Mouse (Mus musculus): Measurements from ENCODE around the gene Cubn. TPM values are rescaled to one million over a fixed set of nuclear protein-coding genes. Genes with fewer than 3 reads are reported as not detected.

The Cubn gene
- total and polyA plus RNA-seq, 3 experiments, result 0.03 to 0.09 (median 0.04) TPM

DNA sequence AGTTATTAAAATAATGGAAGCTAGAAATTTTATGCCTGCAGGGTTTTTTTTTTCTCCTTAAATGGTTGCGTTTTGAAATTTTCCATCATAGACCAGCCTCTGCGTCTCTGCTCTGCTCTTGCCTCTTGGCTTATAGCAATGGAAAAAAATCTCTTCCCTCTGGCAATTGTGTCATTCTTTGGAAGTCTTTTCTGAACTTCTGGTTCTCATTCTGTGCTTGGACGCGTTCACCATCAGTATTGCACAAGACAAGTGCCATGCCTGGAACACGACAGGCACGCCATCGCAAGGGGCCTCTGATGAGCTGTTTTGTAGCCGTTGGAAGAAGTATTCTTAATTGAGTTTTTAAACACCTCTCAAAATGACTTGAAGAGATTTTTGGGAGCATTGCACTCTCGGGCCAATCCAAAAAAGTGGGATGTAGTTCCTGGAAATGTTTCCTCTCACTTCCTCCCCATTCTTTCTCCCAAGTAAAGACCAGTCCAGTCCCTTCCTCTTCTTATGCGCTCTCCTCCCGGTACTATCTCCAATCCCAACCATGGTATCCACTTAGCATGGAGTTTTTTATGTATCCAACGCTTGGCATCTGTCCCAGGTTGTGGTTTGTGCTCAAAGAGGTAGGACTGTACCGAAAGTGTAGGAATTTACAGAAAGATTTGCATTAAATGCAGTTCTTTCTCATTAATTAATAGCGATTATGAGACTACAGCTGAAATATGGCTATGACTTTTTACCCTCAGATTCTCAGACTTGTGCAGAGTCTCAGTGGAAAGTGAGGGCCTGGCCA lies 69.4 kb downstream of the Cubn start:
- no peaks in the 10 kb centered on the region for H3K36me3 ChIP-seq (replicated peaks in 1 of 2; ENCODE audit: control insufficient read depth in 1 of 2, insufficient read depth in 1 of 2, low read length in 1 of 2)
- H3K4me3 ChIP-seq (replicated peaks in 1 of 3; ENCODE audit: low read depth in 2 of 3, low read length in 2 of 3, poor library complexity in 1 of 3), result no peak overlapping the region
- no peaks in the 10 kb centered on the region for H3K4me1 ChIP-seq (ENCODE audit: control insufficient read depth in 1 of 2, insufficient read depth in 2 of 2)
- no peaks in the 10 kb centered on the region; the same call in 1 of the 2 replicates for H3K79me2 ChIP-seq (replicated peaks; ENCODE audit: control insufficient read depth, extremely low read depth, insufficient read depth, poor library complexity, severe bottlenecking)
- no peak overlapping the region for H3K27ac ChIP-seq (ENCODE audit: insufficient read depth, low read depth)
- no peaks in the 10 kb centered on the region for H3K27me3 ChIP-seq (replicated peaks)
- in situ Hi-C loops (cut with MboI; ENCODE audit: low pct_ligation_motif_present, low pct_unique_long_range_greater_than_20kb, low sequenced_read_pairs), result no loop called here
- TF ChIP-seq USF1 (IDR thresholded peaks at IDR 0.05; ENCODE audit: low read depth, low read length), result no peak
- H3K9me3 ChIP-seq (replicated peaks; ENCODE audit: low read length), result no peaks in the 10 kb centered on the region
- no peak for DNase-seq (ENCODE audit: extremely low read depth)
- dilution Hi-C loops (cut with MboI; ENCODE audit: extremely low pct_ligation_motif_present, extremely low pct_unique_long_range_greater_than_20kb, low sequenced_read_pairs), result no loop called here
- no peak overlapping the region for H3K4me2 ChIP-seq (ENCODE audit: insufficient read depth, low read depth, poor library complexity, severe bottlenecking)
- H3K9ac ChIP-seq (ENCODE audit: insufficient read depth, low read depth), result no peak overlapping the region

DNA sequence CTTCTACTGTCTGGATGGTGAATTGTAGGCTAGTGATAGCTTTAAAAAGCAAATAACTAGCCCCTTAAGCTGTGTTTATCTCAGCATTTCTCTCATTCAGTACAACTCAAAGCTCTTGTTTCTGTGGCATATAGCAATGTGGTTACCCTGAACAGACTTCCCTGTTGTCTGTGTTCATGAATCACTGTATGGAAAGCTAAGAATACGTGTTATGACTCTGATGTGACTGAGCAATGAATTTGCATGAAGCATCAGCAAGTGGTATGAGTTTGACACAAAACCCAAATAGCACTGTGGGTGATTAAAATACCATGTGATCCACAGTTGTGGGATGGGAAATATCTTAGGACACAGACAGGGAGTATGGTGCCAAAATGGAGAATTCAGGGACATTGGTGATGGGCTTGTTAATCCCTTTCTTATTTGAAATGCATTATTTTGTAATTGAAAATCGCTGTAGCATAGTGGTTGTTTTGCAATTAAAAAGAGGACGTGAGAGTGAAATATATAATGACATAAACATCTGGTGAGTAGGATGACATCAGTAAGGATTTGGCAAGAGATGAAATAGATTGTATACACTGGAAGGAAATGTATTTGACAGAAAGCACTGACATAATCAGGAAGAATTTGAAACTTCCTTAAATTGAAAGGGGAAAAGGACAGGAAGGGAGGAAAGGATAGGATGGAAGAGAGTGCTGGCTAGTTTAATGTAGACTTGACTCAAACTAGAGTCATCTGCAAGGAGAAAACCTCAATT lies 74.7 kb downstream of the Cubn start:
- no peak overlapping the region for H3K4me2 ChIP-seq (ENCODE audit: insufficient read depth, low read depth, poor library complexity, severe bottlenecking)
- no peaks in the 10 kb centered on the region for H3K9me3 ChIP-seq (replicated peaks; ENCODE audit: low read length)
- H3K9ac ChIP-seq (ENCODE audit: insufficient read depth, low read depth), result no peak overlapping the region
- no peaks in the 10 kb centered on the region for H3K27me3 ChIP-seq (replicated peaks)
- H3K36me3 ChIP-seq (replicated peaks in 1 of 2; ENCODE audit: control insufficient read depth in 1 of 2, insufficient read depth in 1 of 2, low read length in 1 of 2), result no peaks in the 10 kb centered on the region
- TF ChIP-seq ZNF384 (IDR thresholded peaks at IDR 0.05; ENCODE audit: low read depth, low read length), result no peak
- no peak for TF ChIP-seq CHD1 (IDR thresholded peaks at IDR 0.05; ENCODE audit: low read depth, low read length)
- no peak for TF ChIP-seq SMC3 (IDR thresholded peaks at IDR 0.05; ENCODE audit: low read depth, low read length)
- TF ChIP-seq MYC (IDR thresholded peaks at IDR 0.05; ENCODE audit: low read depth, low read length), result no peak
- TF ChIP-seq RAD21 (IDR thresholded peaks at IDR 0.05; ENCODE audit: low read depth, low read length), result no peak
- no peak for TF ChIP-seq USF2 (conservative IDR thresholded peaks at IDR 0.05; ENCODE audit: low read depth, low read length)
- no peak for TF ChIP-seq UBTF (IDR thresholded peaks at IDR 0.05; ENCODE audit: low read depth, low read length)
- TF ChIP-seq TCF12 (IDR thresholded peaks at IDR 0.05; ENCODE audit: low read depth, low read length), result no peak
- no peak for TF ChIP-seq MAFK (IDR thresholded peaks at IDR 0.05; ENCODE audit: insufficient replicate concordance, low read length)
- no peak for TF ChIP-seq MAX (IDR thresholded peaks at IDR 0.05; ENCODE audit: low read length)
- TF ChIP-seq ETS1 (conservative IDR thresholded peaks at IDR 0.05; ENCODE audit: low read depth, low read length), result no peak
- no peak for TF ChIP-seq MEF2A (IDR thresholded peaks at IDR 0.05; ENCODE audit: borderline replicate concordance, low read depth, low read length)
- no peak for TF ChIP-seq ELF1 (IDR thresholded peaks at IDR 0.05; ENCODE audit: low read depth, low read length)
- TF ChIP-seq ZC3H11A (IDR thresholded peaks at IDR 0.05; ENCODE audit: low read depth, low read length), result no peak
- no peak for TF ChIP-seq USF1 (IDR thresholded peaks at IDR 0.05; ENCODE audit: low read depth, low read length)
- no peak for TF ChIP-seq BHLHE40 (IDR thresholded peaks at IDR 0.05; ENCODE audit: low read depth, low read length)
- H3K4me1 ChIP-seq (ENCODE audit: control insufficient read depth in 1 of 2, insufficient read depth in 2 of 2), result peaks cover 4 to 25% of the 10 kb centered on the region in 2 experiments; a peak in 3 of 4 replicates
- dilution Hi-C loops (cut with MboI; ENCODE audit: extremely low pct_ligation_motif_present, extremely low pct_unique_long_range_greater_than_20kb, low sequenced_read_pairs) (no loop called here), in situ Hi-C loops (cut with MboI; ENCODE audit: low pct_ligation_motif_present, low pct_unique_long_range_greater_than_20kb, low sequenced_read_pairs) (no loop called here)
- no peak for DNase-seq (ENCODE audit: extremely low read depth)
- no peaks in the 10 kb centered on the region; the same call in 1 of the 2 replicates for H3K79me2 ChIP-seq (replicated peaks; ENCODE audit: control insufficient read depth, extremely low read depth, insufficient read depth, poor library complexity, severe bottlenecking)
- no peak overlapping the region for H3K27ac ChIP-seq (ENCODE audit: insufficient read depth, low read depth)
- H3K4me3 ChIP-seq (replicated peaks in 1 of 3; ENCODE audit: low read depth in 2 of 3, low read length in 2 of 3, poor library complexity in 1 of 3), result no peak overlapping the region
